Mouse (Mus musculus): ENCODE data around the gene Spata5. TPM values are rescaled to one million over a fixed set of nuclear protein-coding genes. Genes with fewer than 3 reads are reported as not detected.

The Spata5 gene
- polyA plus RNA-seq, 1 experiment from 2014 or later: 21.4 TPM

DNA sequence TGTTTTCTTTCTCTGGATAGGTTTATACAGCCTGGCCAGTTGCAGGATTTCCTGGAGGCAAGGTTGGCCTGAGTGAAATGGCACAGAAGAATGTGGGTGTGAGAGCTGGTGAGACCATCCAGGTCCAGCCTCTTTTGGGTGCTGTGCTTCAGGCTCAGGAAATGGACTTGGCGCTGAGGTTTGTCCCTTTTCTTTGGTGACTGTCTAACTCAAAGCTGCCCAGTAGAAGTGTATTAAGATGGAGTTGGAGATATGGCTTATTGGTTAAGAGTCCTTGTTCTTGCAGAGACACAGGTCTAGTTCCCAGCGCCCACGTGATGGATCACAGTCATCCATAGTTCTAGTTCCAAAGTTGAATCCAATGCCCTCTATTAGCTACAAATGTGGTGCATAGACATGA is 6.4 kb downstream of the Spata5 start:
- H3K4me2 ChIP-seq: no peak overlapping the region
- no peak overlapping the region for H3K9ac ChIP-seq
- H3K36me3 ChIP-seq: peaks cover 44% of the 10 kb centered on the region
- no peak overlapping the region for H3K4me3 ChIP-seq
- no peak for ATAC-seq (ENCODE audit: extremely low read depth, insufficient number of reproducible peaks, low FRiP score, low TSS enrichment)
- no peak overlapping the region for H3K27ac ChIP-seq (replicated peaks)
- WGBS: 90% methylated on average over 3 of the region's 3 CpGs
- no peaks in the 10 kb centered on the region for H3K27me3 ChIP-seq (replicated peaks)
- no peaks in the 10 kb centered on the region for H3K9me3 ChIP-seq
- peaks cover 9% of the 10 kb centered on the region for H3K4me1 ChIP-seq

DNA sequence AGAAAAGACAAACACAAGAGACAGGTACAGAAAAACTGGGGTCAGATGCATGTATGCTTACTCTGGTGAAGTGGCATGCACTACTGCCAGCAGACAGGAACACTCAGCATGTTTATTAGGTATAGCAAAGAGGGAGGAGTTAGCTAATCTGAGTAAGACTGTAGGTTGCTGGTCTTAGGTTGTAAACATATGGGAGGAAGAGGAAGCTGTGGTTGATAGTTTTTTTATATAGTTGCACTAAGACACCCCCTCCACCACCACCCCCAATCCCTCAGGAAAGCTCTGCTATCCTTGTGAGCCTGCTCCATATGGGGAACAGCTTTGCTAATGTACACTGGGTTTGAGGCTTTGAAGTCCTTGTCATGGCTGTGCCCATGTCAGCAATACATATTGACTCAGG is 10.7 kb downstream of the Spata5 start:
- no peak overlapping the region for H3K27ac ChIP-seq (replicated peaks)

DNA sequence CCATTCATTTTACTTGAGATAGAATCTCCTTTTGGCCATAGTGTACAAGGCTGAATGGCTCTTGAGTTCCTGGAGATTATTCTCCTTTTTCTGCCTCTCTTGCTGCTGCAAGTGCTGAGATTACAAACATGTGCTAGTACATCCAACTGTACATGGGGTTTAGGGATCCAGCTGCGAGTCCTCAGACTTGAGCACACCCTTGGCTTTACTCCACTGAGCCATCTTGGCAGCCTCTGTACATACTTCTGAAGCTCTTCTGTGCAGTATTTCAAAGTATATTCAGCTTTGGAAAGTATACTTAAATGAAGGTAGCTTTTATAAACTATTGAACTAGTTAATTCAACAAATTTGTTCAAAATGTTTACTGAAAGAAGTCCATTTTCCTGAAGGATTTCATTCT is 20.1 kb downstream of the Spata5 start:
- Histone ChIP-seq H3K9ac (no peak overlapping the region), H3K4me3 (no peak overlapping the region), H3K9me3 (no peaks in the 10 kb centered on the region), H3K27ac (replicated peaks) (no peak overlapping the region), H3K4me1 (no peaks in the 10 kb centered on the region), H3K27me3 (replicated peaks) (no peaks in the 10 kb centered on the region), H3K36me3 (peaks cover 55% of the 10 kb centered on the region), H3K4me2 (no peak overlapping the region)
- 85% methylated on average over 1 of the region's 1 CpGs for WGBS
- ATAC-seq (ENCODE audit: extremely low read depth, insufficient number of reproducible peaks, low FRiP score, low TSS enrichment): no peak

More for the DNA sequence above, 10.7 kb downstream of the Spata5 start:
- Histone ChIP-seq H3K4me2 (no peak overlapping the region), H3K4me1 (no peaks in the 10 kb centered on the region), H3K36me3 (peaks cover 66% of the 10 kb centered on the region), H3K4me3 (no peak overlapping the region), H3K27me3 (replicated peaks) (no peaks in the 10 kb centered on the region), H3K9me3 (no peaks in the 10 kb centered on the region), H3K9ac (no peak overlapping the region)
- no peak for ATAC-seq (ENCODE audit: extremely low read depth, insufficient number of reproducible peaks, low FRiP score, low TSS enrichment)

DNA sequence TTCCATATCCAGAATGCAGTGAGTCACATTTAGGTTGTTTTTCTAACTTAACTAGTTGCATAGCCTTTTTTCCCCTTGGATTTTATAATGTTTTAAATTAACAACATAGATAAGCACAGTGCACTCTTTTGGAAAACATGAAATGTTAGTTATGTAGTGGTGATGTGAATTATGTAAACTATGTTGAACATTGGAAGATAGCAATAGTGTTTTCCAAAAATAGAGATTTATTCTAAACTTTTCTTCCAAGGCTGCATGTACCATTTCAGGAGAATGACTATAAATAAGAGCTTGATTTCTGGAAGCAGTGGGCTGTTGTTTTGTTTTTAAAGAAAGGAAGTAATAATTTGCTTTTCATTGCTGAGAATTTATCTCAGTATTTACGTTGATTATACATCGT is 23.7 kb downstream of the Spata5 start:
- Histone ChIP-seq H3K4me1 (no peaks in the 10 kb centered on the region), H3K36me3 (peaks cover 39% of the 10 kb centered on the region), H3K4me3 (no peak overlapping the region), H3K4me2 (no peak overlapping the region), H3K27me3 (replicated peaks) (no peaks in the 10 kb centered on the region), H3K27ac (replicated peaks) (no peak overlapping the region), H3K9me3 (no peaks in the 10 kb centered on the region), H3K9ac (no peak overlapping the region)
- ATAC-seq (ENCODE audit: extremely low read depth, insufficient number of reproducible peaks, low FRiP score, low TSS enrichment): no peak
- 86% methylated on average over 2 of the region's 2 CpGs for WGBS

DNA sequence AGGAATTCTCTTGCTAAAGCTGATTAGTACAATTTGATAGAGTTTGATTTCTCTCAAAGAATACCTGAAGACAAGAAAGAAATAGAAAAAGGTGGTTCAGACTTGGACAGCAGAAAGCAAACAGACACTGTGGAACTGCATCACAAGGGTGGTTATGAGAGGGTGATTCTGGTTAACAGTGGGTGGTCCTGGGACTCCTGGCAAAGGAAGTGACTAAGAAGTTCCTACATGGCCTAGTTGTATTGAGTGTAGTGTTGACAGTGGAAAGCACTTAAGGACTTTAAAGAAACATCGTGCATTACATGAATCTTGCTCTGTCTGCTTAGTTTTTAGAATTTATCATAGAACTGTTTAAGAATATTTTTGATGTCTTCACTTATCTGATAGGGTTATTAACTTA is 36.3 kb downstream of the Spata5 start:
- Histone ChIP-seq H3K4me1 (peaks cover 2% of the 10 kb centered on the region; the same call in 1 of the 2 replicates), H3K27me3 (replicated peaks) (no peaks in the 10 kb centered on the region), H3K4me3 (no peak overlapping the region), H3K9me3 (no peaks in the 10 kb centered on the region), H3K4me2 (no peak overlapping the region), H3K36me3 (peaks cover 12% of the 10 kb centered on the region), H3K27ac (replicated peaks) (no peak overlapping the region), H3K9ac (no peak overlapping the region)
- no peak for ATAC-seq (ENCODE audit: extremely low read depth, insufficient number of reproducible peaks, low FRiP score, low TSS enrichment)
- 63% methylated on average over 1 of the region's 1 CpGs for WGBS

DNA sequence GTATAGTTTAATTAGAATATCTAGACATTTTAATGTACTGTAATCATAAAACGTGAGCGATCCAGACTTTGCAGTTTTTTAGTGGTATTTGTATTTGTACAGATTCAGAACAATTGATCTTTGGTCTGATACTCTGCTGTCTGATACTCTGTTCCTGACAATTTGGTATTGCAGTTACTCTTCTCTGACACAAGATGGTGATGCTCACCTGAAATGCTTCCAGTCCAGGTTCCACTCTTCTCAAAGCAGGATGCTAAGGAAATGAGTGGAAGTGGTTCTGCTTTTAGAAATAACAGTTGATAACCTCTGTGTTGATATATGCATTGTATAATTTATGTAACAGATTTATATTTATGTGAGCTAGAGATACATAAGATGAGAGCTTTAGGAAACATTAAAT is 48.5 kb downstream of the Spata5 start:
- no peaks in the 10 kb centered on the region for H3K27me3 ChIP-seq (replicated peaks)
- WGBS: 89% methylated on average over 2 of the region's 2 CpGs
- no peak overlapping the region for H3K4me3 ChIP-seq
- H3K9ac ChIP-seq: no peak overlapping the region
- peaks cover 7% of the 10 kb centered on the region for H3K36me3 ChIP-seq
- no peak overlapping the region for H3K27ac ChIP-seq (replicated peaks)
- H3K4me1 ChIP-seq: no peaks in the 10 kb centered on the region
- no peak overlapping the region for H3K4me2 ChIP-seq
- no peaks in the 10 kb centered on the region for H3K9me3 ChIP-seq
- ATAC-seq (ENCODE audit: extremely low read depth, insufficient number of reproducible peaks, low FRiP score, low TSS enrichment): no peak

DNA sequence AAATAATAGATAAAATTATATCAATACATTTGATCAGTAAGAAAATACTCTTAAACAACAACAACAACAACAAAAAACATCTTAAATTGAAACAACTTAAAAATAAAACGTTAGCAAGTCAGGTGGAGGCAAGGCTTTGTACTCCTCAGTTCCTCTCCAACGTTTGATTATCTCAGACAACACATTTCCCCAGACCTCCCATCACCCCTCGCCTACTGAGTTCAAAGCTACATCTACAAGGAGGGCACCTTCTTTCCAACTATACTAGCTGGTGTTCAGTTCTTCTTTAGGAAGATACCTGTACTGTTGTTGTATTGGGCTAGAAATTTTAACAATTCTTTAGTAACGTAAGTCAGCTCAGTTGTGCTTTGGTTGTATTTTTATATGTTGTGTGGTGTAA is 49.7 kb downstream of the Spata5 start:
- Histone ChIP-seq H3K9ac (no peak overlapping the region), H3K4me2 (no peak overlapping the region), H3K27me3 (replicated peaks) (no peaks in the 10 kb centered on the region), H3K27ac (replicated peaks) (no peak overlapping the region), H3K4me1 (no peaks in the 10 kb centered on the region), H3K4me3 (no peak overlapping the region), H3K36me3 (peaks cover 7% of the 10 kb centered on the region), H3K9me3 (no peaks in the 10 kb centered on the region)
- WGBS: 74% methylated on average over 4 of the region's 4 CpGs
- no peak for ATAC-seq (ENCODE audit: extremely low read depth, insufficient number of reproducible peaks, low FRiP score, low TSS enrichment)

DNA sequence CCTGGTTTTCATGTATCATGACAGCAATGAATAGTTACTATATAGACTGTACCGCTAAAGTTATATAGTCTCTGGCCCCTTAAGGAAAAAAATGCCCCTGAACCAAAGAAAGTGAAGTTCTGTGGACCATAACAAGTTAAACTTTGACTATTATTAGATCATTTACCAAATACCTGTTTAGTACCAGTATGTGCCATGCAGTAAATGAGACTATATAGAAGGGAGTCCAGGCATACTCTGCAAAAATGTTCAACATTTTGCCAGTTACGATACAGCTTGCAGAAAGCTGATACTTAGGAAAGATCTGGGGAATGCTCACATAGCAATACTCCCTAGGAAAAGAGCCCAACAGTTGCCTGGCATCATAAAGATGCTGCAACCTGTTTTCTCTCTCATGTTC is 51.2 kb downstream of the Spata5 start:
- Histone ChIP-seq H3K4me2 (no peak overlapping the region), H3K9ac (no peak overlapping the region), H3K27ac (replicated peaks) (no peak overlapping the region), H3K4me3 (no peak overlapping the region), H3K4me1 (no peaks in the 10 kb centered on the region), H3K27me3 (replicated peaks) (no peaks in the 10 kb centered on the region), H3K9me3 (no peaks in the 10 kb centered on the region), H3K36me3 (peaks cover 1% of the 10 kb centered on the region; the same call in 1 of the 2 replicates)
- WGBS: 88% methylated on average over 2 of the region's 2 CpGs
- no peak for ATAC-seq (ENCODE audit: extremely low read depth, insufficient number of reproducible peaks, low FRiP score, low TSS enrichment)

DNA sequence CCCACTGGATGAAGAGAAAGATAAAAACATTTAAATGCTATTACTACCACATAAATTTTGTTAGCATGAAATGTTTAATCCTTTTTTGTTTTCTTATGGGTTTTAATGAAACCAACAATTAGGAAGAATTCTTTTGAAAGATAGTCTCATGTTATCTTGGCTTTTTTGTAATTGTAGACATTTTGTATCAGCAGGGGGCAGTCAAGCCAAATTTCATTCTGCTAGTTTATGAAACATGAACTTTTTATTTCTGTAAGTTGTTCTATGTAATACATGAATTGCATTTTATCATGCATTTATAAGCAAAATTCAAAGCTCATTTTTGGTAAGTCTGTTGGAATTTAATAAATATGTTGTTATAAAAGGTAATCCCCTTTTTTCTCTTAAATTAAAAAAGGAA is 52.8 kb downstream of the Spata5 start:
- ATAC-seq (ENCODE audit: extremely low read depth, insufficient number of reproducible peaks, low FRiP score, low TSS enrichment): no peak
- Histone ChIP-seq H3K27ac (replicated peaks) (no peak overlapping the region), H3K9ac (no peak overlapping the region), H3K27me3 (replicated peaks) (no peaks in the 10 kb centered on the region), H3K4me2 (no peak overlapping the region), H3K4me1 (no peaks in the 10 kb centered on the region), H3K9me3 (no peaks in the 10 kb centered on the region), H3K4me3 (no peak overlapping the region), H3K36me3 (no peaks in the 10 kb centered on the region)

DNA sequence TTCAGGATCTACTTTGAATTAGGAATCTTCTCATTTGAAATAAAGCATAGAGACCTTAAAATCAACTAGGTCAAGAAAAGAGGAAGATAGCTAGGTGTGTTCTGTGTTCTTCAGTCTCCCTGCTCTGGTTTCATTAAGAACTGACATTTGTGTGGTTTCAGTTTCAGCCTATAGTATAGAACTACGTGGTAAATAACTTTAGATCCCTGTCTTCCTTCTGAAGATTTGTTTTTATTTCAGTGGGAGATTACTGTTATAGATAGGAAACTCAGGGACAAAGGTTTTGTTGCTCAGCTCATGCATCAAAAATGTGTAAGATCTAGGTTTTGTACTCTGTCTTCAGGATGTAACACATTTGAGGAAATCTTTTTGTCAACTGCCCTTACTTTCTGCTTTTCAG is 56.8 kb downstream of the Spata5 start:
- no peak overlapping the region for H3K27ac ChIP-seq (replicated peaks)
- no peaks in the 10 kb centered on the region for H3K9me3 ChIP-seq
- H3K27me3 ChIP-seq (replicated peaks): no peaks in the 10 kb centered on the region
- no peak overlapping the region for H3K9ac ChIP-seq
- H3K4me2 ChIP-seq: no peak overlapping the region
- no peak for ATAC-seq (ENCODE audit: extremely low read depth, insufficient number of reproducible peaks, low FRiP score, low TSS enrichment)
- H3K36me3 ChIP-seq: peaks cover 5% of the 10 kb centered on the region
- WGBS: 69% methylated on average over 1 of the region's 1 CpGs
- no peak overlapping the region for H3K4me3 ChIP-seq
- no peaks in the 10 kb centered on the region for H3K4me1 ChIP-seq

DNA sequence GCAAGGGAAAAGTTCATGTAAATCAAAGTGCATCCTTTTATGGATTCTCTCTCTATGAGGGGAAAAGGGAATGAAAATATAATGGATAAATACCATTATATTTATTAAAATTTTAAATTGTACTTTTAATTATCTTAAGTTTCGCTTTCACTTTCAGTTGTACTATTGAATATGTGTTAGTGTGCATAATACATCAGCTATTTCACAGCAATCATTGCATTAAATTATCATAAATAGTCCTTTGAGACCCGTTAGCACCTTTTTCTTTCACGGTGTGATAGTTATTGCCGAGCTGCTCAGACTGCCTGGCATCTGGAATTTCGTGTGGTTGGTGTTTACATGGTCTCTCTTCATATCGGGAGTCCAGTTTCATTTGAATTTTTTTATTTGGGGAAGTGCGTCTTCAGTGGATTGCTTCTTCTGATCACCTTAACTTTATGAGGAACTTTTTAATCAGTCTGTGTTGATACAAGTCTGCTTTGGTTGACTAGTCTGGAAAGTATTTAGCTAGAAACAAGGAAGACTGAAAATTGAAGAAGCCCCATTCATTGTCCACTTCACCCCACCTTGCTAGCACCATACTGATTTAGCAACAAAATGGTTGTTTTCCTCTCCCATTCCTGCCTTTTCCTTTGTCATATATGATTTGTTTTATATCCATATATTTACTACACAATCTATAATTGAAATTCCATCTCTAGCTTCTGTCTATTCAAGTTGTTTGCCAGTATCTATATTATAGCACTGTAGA is 57.9 kb downstream of the Spata5 start:
- Histone ChIP-seq H3K9me3 (no peaks in the 10 kb centered on the region), H3K36me3 (peaks cover 5% of the 10 kb centered on the region), H3K27ac (replicated peaks) (no peak overlapping the region), H3K27me3 (replicated peaks) (no peaks in the 10 kb centered on the region), H3K4me2 (no peak overlapping the region), H3K9ac (no peak overlapping the region), H3K4me1 (no peaks in the 10 kb centered on the region), H3K4me3 (no peak overlapping the region)
- 84% methylated on average over 7 of the region's 7 CpGs for WGBS
- no peak for ATAC-seq (ENCODE audit: extremely low read depth, insufficient number of reproducible peaks, low FRiP score, low TSS enrichment)

DNA sequence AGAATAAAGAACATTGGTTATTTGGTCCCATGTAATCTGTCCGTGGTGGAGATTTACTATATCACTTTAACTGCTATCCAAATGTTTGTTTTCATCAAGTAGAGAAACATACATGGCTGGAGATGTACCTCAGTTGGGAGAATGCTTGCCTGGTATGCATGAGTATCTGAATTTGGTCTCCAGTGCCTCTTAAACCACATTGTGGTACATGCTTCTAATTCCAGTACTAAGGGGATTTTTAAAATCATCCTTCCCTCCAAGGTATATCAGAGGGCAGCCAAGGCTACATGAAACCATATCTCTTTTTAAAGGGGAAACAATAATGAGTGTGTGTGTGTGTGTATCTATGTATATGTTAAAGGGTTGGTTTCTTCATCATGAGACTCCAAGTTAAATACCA is 60.1 kb downstream of the Spata5 start:
- no peak overlapping the region for H3K4me2 ChIP-seq
- H3K27ac ChIP-seq (replicated peaks): no peak overlapping the region
- no peaks in the 10 kb centered on the region for H3K4me1 ChIP-seq
- no peak overlapping the region for H3K9ac ChIP-seq
- no peak overlapping the region for H3K4me3 ChIP-seq
- no peak for ATAC-seq (ENCODE audit: extremely low read depth, insufficient number of reproducible peaks, low FRiP score, low TSS enrichment)
- 84% methylated on average over 1 of the region's 1 CpGs for WGBS
- no peaks in the 10 kb centered on the region for H3K27me3 ChIP-seq (replicated peaks)
- peaks cover 5% of the 10 kb centered on the region for H3K36me3 ChIP-seq
- H3K9me3 ChIP-seq: no peaks in the 10 kb centered on the region

Data from heart, embryonic 13.5 days (tissue).